Mouse (Mus musculus) CH12F3 (cell line): ENCODE data around the gene Kctd11.

Experiments
- in situ Hi-C: fragments of 300-500 bp; cut with MboI; formaldehyde crosslinking; loops from 2 replicates; pipeline ENCODE4 v1.14.3; 2020; ENCODE audit warnings: low sequenced_read_pairs

The Kctd11 gene

GRCm38 (mm10) chr11:69912716-69913530, 31.7 kb upstream of the Kctd11 start:
- in situ Hi-C loops = no loop called here

- in situ Hi-C loops = no loop called here
These were observed 30.5 kb upstream of the Kctd11 start for GRCm38 (mm10) chr11:69911701-69912100.

- in situ Hi-C loops = no loop called here
These were observed 29.8 kb upstream of the Kctd11 start for GRCm38 (mm10) chr11:69910781-69911560.

GRCm38 (mm10) chr11:69910177-69910576, 29.0 kb upstream of the Kctd11 start:
- in situ Hi-C loops = no loop called here

DNA sequence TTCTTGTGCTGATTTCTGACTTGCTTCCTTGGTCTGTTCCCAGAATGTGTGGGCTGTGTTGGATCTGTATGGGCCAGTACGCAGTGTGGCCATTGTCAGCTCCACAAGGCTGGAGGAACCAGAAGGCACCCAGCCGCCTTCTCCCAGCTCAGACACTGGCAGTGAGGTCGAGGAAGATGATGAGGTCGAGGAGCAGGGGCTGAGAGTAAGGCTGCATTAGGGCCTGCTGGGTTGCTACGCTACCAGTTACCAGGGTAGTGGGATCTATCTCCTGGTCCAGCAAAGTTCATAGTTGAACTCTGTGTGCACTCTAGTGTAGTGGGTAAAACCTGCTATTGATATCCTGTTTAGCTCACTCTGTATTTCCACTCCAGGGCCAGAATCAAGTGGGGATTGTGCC, 28.0 kb upstream of the Kctd11 start:
- in situ Hi-C loops = no loop called here

- in situ Hi-C loops = no loop called here
These were observed 27.4 kb upstream of the Kctd11 start for GRCm38 (mm10) chr11:69908645-69909044.

- in situ Hi-C loops = no loop called here
These were observed 23.1 kb upstream of the Kctd11 start for GRCm38 (mm10) chr11:69904311-69904710.

- in situ Hi-C loops = no loop called here
These were observed 21.8 kb upstream of the Kctd11 start for GRCm38 (mm10) chr11:69902972-69903371.

DNA sequence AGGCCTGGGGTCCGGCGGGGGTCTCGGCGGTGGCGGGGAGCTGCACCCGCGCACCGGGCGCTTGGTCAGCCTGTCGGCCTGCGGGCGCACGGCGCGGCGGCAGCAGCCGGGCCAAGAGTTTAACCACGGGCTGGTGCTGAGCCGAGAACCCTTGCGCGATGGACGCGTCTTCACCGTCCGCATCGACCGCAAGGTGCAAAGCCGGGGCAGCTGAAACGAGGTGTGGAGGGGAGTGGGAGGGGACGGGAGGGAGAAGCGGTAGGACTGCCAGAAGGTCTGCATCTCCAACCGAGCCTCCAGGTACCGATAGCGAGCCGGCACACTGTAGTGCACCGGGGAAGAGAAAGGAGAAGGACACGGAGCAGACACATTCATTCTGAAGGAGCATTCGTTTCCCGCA, 20.8 kb upstream of the Kctd11 start:
- in situ Hi-C loops = no loop called here

DNA sequence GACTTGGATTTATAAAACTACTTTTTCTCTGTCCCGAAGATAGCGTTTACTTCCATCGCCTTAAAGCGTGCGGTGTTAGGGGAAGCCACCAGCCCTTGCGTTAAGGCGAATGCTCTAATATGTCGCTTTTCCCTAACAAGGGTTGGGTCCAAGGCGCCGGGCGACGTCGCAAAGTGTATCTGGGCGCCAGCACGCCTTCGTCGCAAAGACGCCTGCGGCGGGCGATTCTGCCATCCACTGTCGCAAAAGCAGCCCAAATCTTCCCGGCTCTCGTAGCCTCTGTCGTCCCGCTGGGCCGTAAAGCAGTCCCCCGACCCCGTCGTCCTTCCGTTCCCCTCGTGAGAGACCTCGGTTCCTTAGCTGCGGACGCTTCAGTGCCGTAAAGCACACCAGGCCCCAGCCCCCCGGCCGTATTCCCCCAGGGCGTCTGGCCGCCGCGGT, 20.2 kb upstream of the Kctd11 start:
- in situ Hi-C loops = no loop called here

DNA sequence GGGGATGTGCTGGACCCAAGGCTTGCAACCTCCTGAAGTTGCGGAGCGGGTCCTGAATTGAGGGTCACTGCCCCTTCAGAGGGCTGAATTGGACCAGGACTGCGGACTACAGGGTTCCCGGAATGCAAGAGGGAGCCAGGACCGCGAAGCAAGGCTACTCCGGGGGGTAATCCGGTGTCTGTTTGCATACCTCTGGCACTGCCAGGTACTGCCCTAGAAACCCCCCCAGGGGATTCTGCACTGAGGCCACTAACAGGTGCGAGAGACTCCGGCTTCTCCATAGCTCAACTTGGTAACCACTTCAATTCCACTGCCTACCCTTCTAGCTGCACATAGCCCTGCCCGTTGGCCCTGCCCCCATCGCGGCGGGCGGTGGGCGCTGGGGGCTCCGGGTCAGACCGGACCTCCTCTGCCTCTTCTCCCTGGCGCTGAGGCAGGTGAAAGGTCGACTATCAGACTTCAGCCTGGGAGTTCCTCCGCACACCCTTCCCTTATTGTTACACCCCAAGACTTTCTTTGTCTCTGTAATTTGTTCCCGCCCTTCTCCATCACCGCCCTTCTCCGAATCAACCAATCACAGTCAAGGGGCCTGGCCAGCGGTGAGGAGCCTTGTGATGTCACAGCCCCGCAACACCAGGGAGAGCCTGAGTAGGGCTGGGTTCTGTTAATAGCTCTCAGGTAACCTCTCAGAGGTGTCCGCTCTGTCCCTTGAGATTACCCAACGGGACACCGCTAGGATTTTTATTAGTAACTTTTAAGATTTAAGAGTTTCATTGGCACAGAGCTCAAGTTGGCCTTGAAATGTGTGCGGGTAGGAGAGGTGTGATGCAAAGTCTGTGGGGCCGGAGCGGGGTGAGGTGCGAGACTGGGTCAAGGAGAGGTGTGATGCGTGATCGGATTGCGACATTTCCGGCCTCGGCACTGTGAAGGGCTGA, 19.5 kb upstream of the Kctd11 start, which contains the start of the genes 2810408A11Rik and Neurl4:
Gene 2810408A11Rik, minus strand, starts transcription at position 517 of the 935 bp plus-strand sequence.
Gene Neurl4, plus strand, starts transcription at position 602 of the 935 bp plus-strand sequence.
- in situ Hi-C loops = no loop called here

GRCm38 (mm10) chr11:69899870-69900269, 18.7 kb upstream of the Kctd11 start:
- in situ Hi-C loops = no loop called here

DNA sequence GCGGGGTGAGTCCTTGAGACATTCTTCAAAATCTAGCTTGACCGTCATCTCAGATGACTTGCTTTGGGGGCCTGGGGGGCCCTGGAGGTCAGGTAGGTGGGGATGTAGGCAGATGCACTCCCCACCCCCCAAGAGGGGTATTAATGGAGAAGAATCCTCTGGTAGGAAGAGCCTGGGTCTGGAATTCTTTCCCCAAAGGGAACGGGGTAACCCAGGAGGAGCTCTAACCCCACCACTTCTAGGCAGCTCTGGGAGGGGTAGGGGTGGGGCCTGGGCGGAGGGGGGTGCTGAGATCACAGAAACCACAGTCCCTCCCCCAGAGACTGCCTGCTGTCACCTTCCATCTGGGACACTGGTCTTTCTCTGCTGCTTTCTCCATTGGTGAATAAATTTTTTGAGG, 14.1 kb upstream of the Kctd11 start, which contains the start of gene Acap1:
Gene Acap1, minus strand, starts transcription at position 249 of the 400 bp plus-strand sequence.
- in situ Hi-C loops = no loop called here

DNA sequence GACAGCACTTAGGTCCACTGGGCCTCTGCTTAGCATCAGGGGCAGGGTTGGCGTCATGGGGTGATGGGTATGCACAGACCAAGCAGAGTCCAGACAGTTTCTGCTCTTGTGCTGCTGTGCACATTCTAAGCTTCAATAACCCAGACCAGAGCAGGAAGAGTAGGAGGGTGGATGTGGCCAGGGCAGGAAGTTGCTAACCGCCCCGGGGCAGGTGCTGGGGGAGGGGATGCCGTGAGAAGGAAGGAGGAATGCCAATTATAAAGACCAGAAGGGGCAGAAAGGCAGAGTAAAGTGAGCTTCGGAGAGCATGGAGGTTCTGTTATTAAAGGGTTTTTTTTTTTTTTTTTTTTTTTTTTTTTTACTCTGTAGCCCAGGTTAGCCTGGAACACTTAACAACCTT, 13.5 kb upstream of the Kctd11 start:
- in situ Hi-C loops = no loop called here

GRCm38 (mm10) chr11:69891482-69891881, 10.3 kb upstream of the Kctd11 start:
- in situ Hi-C loops = no loop called here

DNA sequence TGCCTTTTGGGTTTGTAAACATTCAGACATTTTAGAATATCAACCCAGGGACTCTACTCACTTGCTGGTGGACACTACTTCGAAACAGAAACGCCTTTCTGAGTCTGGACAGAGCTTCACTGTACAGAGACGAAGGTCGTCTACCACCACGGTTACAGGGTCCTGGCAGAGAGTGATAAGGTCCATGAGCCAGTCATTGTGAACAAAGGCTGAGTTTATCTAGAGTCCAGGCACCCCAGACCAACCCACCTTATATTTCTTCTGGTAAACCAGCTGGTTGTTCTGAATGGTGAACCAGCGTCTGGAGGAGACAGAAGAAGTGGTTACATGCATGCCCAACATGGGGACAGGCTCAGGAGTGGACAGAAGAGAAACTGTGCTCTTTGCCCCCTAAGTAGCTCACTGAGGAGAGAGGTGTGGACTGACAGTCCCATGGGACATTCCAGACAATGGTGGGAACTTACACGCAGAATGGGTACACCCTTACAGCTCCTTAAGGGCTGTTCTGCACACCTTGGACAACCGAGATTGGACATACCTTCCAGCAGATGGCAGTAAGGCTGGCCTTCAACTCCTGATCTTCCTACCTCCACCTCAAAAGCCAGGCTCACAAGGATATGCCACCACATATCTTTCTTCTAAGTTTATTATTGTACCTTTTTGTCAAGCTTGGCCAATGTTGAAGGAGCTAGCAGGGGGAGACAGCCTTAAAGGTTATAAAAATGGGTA, 5.9 kb upstream of the Kctd11 start:
- in situ Hi-C loops = no loop called here

GRCm38 (mm10) chr11:69884663-69885062, 3.5 kb upstream of the Kctd11 start:
- in situ Hi-C loops = no loop called here

DNA sequence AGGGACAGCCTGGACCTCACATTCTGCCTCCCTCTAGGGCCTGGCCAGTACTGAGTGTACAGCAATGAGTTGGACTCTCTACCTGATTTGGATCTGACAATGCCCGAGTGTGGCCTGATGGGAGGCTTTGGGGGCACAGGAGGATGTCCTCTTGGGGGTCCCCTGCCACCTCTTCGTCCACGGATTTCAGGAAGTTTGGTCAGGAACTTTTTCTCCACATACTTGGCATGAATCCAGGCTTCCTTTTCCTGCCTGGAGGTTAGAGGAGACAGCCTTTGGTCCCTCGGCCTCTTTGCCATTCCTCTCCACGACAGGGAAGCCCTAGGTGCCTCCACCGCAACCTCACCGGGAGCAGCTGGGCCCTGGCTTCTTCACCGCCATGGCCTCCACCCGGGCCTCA, 3.0 kb upstream of the Kctd11 start:
- in situ Hi-C loops = no loop called here

GRCm38 (mm10) chr11:69883527-69884151, 2.4 kb upstream of the Kctd11 start:
- in situ Hi-C loops = no loop called here

GRCm38 (mm10) chr11:69883066-69883465, 1.9 kb upstream of the Kctd11 start:
- in situ Hi-C loops = no loop called here
